Mouse (Mus musculus) heart, adult 9 months (tissue): ENCODE data around the gene Zzef1.
"Not testable (repeated sequence)": the region's sequence is repeated elsewhere in the genome, so short reads cannot be mapped to it uniquely, and the experiment has no call there.

Experiments
- DNase-seq, 2 experiments: peaks; one replicate each; pipeline ENCODE4 v3.0.0; 2022; ENCODE audit warnings: low spot score in 2 of 2

Zzef1 gene

DNA sequence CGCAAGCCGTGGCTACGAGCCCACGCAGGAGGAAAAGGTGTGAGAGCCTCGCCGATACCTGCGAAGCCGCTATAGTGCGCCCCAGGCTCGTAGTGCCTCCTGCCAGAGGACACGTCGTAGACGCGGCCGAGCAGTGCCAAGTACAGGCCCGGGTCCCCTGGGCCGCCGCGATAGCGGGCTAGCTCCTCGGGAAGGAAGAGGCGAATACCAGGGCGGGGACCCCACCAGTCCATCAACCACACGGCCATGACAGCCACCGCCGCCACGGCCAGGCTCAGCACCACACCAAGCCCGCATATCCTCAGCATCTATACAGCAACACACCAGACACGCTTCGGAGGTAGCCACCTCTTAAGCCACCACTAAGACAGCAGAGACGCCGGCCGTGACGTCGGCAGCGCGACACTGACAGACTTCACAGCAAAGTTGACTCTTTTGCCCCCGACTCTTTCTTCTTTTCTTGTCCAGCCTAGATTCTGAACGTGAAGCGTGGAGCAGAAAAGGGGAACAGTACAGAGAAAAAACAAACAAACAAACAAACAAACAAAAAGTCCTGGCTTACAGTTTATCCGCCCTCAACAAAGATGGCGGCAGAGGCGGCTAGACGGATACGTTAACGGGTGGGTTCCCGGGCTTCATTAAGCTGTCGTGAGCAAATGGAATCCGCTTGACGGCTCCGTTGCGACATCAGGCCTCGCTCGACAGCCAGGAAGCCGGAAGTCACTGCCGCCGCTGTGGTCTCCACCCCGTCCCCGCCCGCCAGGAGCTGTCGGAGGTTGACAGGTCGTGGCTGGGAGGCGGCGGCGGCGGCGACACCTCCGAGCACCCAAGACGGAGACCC lies at the start of gene Zzef1, which contains the start of gene Cyb5d2:
Gene Zzef1, plus strand, starts transcription at position 772 of the 841 bp plus-strand sequence.
Gene Cyb5d2, minus strand, starts transcription at position 688 of the 841 bp plus-strand sequence.
- peak; percentile 97 to 98 for DNase-seq

DNA sequence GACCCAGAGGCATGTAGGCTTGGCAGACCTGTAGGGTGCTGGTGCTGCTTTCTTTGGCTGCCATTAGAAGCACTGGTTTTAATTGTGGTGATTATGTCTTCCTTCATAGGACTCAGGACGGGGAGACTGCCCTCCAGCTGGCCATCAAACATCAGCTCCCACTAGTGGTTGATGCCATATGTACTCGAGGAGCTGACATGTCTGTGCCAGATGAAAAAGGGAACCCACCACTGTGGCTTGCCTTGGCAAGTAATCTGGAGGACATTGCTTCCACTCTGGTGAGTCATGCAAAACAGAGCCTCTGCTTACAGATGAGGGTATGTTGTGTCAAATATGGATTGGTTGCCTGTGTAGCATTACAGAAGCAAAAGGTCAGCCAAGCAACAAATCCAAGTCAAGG lies 44.1 kb upstream of the Zzef1 start:
- DNase-seq: no peak

DNA sequence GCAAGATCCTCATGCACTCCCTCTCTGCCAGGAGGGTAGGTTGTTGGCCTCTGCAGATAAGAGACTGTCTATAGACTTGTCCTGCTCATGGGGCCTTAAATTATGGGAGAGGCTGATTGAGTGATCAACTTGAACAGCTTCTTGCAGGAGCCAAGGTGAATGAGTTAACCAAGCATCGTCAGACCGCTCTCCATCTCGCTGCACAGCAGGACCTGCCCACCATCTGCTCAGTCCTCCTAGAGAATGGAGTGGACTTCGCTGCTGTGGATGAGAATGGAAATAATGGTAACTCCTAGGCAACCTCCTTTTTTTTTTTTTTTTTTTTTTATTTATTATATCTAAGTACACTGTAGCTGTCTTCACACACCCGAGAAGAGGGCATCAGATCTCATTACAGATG lies 37.7 kb upstream of the Zzef1 start:
- no peak for DNase-seq

DNA sequence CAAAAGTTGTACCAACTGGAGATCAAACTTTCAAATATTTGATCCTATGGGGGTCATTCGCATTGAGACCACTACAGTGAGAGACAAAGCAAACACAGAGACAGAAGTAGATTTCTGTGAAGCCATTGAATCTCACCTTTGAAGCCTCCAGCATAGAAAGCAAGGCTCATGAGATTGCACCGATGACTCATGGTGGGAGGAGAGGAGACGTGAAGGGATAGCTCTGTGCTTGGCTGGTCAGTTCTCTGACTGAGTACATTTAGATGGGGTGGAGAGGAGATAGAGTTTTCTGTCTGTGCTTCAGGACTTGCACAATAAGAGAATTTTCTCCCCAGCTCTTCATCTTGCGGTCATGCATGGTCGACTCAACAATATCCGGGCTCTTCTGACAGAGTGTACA lies 36.4 kb upstream of the Zzef1 start:
- DNase-seq: no peak

DNA sequence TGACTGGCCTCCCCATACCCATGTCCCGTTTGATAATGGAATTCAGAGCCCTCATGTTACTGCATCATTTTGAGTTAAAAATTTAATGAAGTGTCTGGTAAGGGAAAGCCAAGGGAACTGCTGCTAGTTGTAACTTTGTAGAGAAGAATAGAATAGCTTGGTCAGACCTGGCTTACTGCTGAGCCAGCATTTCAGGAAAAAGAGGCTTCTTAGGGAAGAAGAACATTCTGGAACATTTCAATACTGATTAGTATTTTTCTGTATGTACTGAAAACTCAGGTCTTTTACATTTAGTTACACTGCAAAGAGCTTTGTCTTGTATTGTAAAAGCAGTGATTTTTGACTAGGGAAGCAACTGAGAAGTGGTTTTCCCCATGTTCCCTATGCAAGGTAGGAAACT lies 35.2 kb upstream of the Zzef1 start:
- DNase-seq: no peak

DNA sequence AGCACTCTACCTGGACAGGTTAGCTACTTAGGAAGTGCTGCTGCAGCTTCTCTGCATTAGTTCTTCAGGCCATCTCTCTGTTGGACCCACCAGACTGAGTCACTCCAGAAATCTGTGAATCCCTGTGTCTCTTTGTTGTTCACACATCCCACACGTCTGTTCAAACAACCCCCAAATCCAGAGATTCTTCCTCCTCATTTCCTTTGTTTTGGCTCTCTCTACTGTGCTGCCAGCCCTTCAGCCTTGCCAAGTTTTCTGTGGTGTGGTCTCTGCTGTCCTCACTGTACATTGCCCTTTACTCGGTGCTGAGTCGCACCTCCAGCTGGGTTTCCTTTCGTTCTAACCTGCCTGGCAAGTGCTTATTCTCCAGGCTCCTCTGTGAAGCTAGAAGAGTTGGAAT lies 31.8 kb upstream of the Zzef1 start:
- no peak for DNase-seq

DNA sequence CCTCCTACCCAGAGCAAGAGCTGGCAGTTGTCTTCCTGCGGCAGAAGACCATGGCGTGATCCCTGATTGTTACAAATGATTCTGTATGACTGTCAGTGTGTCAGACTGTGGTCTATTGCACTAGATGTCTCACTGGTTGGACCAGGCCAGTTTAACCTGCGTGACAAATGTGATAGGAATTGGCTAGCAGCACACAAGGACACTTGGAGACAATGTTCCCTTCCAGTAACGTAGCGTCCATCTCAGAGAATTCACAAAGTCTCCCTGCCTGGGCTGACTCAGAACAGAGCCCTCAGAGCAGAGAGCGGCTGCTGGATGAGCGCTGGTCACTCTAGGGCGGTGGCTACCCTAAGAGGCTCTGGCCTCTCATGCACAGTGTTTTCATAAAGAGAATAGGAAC lies 28.3 kb upstream of the Zzef1 start:
- no peak for DNase-seq

DNA sequence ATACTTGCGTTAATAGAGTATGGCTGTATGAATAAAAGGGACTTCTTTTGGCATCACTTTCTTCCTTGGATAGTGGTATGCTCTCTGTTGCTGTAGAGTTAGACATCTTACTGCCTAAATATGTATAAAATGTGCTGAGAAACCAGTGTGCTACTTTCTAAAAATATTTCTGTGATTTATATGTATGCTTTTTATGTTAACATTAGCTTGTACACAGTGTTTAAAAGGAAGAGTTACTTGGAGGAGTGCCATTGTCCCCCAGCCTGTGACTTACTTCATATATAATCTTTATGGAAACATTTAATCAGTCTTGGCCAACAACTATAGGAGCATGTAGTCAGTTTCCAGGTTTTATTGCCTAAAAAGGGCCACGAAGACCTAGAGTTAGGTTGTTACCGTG lies 27.0 kb upstream of the Zzef1 start:
- no peak for DNase-seq

DNA sequence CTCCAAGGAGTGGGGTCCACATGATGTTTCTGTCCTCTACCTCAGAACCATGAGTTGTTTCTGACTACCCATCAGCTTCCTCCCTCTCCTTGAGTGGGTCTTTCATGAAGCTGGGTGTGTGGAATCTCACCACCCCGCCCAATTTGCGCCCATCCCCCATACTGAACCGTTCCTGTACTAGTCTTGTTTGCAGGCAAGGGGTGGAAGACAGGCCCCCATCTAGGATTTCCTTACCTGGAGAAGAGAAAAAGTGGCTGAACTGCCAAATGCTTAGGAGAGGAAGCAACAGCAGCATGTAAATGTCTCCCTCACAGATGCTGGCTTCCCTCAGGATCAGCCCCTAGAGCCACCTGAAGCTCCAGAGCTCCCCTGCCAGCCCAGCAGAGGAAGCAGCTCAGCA lies 25.7 kb upstream of the Zzef1 start:
- DNase-seq: no peak

DNA sequence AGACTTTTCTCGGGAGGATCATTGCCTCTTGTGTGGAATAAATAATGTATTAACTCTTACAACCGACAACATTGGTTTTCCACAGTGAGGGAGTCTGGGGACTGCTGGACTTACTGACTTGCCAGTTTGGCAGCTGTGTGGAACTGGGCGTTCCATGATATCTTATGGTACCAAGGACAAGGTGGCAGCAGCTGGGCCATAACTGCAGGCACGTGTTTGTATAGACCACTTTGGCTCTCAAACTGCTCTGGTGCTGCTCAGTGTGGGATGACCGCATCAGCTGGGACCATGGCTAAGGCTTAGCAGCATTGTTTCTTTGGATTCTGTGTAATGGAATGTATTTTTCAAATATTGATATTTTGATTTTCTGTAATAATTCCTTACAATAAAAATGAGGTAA lies 25.2 kb upstream of the Zzef1 start:
- DNase-seq: no peak

DNA sequence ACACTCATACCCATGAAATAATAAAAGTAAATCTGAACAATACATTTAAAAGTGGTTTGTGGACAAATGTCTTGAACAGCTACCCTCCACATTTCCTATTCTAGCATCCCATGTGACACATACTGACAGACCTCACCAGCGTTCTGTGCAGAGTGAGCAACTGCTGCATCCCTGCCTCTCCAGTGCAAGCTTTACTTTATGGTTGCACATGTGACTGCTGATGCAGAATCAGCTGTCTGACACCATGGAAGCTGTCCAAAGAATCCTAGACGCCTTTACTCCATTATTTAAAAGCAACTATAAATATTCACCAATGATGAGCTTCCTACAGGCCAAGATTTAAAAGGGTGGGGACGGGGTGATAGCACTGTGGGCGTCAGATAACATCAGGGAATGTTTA lies 24.6 kb upstream of the Zzef1 start:
- DNase-seq: no peak

DNA sequence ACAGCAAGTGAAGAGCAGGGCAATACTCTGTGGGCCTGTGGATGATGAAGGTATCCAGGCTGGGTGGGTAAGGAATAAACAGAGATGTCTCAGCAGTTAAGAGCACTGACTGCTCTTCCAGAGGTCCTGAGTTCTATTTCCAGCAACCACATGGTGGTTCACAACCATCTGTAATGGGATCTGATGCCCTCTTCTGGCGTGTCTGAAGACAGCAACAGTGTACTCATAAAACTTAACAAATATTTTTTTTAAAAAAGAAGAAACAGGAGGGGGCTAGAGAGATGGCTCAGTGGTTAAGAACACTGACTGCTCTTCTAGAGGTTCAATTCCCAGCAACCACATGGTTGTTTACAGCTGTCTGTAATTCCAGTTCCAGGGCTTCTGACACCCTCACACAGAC lies 23.4 kb upstream of the Zzef1 start:
- not testable (repeated sequence) for DNase-seq

DNA sequence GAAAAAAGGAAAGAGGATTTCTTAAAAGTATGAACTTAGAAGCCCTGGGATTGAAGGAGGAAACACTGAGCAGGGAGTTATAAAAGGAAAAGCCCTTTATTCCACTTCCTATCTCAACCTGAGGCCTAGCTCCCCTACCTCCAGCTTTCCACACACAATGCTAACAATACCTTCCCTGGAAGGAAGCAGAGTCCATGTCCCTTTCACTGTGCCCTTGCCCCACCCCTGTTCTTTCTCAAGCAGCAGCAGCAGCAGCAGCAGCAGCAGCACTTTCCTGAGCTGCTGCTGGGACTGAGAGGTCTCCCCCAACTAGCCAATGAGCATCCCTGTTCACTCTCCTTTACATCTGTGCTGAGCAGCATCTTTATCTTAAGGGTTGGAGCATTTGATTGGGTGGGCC lies 17.1 kb upstream of the Zzef1 start:
- no peak for DNase-seq

DNA sequence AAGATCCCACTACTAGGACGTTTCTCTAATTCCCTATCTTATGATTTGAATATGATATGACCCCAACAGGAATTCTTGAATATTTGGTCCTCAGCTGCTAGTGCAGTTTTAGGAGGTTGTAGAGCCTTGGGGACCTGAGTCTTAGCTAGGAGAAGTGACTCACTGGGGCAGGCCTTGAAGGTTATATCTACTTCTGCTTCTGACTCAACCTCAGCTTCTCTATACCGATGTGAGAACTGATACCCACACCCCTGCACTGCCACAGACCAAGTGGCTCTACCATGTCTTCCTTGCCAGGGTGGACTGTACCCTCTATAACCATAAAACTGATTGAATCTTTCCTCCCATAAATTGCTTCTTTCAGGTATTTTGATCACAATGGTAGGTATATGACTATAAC lies 13.9 kb upstream of the Zzef1 start:
- DNase-seq: no peak

DNA sequence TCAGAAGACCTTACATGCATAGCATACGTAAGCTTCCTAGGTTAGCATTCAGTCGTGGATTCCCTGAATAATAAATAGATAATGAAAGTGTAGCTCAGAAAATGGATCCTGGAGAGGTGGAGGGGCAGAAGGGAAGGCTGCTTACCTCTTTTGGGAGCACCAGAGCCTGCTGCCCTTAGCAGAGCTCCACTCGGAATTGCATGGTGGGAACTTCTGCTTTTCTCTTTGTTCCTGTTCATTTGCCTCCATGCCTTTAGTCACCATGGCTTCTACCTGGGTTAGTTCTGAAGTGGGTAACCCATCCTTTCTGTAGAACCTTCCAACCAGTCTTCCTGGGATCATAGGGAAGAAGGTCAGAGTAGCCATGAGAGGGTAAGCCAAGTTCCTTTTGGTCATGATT lies 13.5 kb upstream of the Zzef1 start:
- no peak for DNase-seq

DNA sequence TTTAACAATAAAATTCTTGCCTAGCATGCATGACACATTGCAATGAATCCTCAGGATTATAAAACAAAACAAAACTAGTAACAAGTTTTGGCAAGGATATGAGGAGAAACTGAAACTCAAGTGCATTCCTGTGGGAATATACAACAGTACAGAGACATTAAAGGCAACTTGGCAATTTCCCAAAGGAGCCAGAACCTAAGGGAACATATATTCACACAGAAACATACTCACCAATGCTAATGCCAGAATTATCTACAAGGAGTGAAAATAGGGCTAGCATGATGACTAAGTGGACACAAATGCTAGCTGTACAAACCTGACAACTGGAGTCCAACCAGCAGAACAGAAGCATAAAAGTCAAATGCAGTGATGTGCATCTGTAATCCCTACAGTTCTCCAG lies 4.0 kb upstream of the Zzef1 start:
- no peak for DNase-seq

DNA sequence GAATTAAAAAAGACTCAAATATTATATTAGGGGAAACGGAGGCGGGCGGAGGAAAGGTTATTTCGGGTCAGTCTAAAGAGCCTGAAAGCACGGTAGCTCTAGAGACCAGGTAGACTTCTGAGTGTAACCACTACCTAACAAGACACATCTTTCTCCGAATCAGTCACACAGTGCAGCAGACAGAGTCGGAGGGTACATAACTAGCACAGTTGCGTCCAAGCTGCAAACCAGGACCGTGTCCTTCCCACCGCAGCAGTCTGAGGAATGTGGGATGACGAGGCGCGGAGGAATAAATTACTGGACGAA lies 924 bp upstream of the Zzef1 start:
- DNase-seq: no peak

DNA sequence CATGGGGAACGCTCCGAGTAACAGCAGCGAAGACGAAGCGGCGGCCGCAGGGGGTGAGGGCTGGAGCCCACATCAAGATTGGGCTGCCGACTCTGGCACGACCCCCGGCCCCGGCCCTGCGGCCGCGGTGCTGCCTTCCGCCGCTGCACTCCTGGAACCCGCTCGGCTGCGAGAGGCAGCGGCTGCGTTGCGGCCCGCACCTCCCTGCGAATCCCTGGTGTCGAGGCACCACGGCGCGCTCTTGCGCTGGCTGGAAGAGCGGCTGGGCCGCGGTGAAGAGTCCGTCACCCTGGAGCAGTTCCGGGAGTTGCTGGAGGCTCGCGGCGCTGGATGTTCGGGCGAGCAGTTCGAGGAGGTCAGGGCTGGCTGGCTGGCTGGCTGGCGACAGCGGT lies 266 bp downstream of the Zzef1 start:
- no peak for DNase-seq

DNA sequence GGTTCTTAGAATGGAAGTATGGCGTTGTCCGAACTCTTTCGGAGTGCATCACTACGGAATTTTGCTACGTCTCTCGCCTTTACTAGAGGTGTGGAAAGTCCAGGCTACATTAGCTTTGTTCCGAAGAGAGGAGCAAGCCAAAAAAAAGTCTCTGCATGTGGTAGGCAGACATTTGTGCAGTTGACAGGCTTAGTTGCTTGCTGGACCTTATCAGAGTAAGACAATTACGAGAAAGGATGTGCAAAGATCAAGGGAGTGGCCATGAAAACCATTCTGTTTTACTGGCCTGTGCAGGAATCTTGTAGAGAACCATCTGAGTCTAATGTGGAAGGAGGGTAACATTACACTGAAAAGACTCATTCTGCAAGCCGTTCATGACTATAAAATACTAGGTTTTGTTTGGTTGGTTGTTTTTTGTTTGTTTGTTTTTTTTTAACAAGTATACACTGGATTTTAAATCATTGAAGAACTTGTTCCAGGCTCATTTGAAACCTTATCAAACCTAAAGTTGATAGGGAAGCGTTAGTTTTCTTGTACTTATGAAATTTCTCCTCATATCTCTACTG lies 830 bp downstream of the Zzef1 start:
- DNase-seq: no peak

DNA sequence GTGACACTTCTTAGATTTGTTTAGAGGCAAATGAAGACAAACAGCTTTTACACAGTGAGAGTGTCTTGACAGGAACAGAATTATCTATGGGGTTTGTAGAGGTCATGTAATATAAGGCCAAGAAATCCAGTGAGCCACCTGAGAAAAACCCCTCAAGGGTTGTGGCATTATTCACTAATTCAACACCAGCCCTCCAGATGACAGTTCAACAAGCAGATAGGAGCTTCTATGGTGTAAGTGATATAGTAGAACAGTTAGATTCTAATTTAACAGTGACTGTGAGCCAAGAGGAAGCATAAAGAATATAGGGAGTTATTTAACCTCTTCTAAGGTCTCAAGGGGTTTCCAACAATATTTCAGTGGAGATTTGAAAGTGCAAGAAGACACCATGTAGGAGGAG lies 2.1 kb downstream of the Zzef1 start:
- DNase-seq: no peak

DNA sequence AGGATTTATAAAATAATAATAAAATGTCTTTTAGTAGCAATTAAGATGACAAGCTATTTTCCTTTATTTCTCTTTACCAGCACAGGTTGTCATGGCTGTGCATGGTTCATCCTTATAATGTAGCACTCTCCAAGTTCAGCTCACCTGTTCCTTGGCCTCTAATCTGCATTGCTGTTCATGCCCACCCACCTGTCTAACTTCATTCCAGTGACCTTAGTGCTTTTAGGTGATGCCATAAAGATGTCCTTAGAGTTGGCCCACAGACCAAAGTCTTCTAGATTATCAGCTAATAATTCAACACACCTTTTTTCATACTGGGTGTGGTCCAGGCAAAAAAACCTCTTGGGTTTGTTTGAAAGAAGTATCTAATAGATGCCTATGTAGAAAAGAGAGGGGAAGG lies 5.2 kb downstream of the Zzef1 start:
- no peak for DNase-seq

DNA sequence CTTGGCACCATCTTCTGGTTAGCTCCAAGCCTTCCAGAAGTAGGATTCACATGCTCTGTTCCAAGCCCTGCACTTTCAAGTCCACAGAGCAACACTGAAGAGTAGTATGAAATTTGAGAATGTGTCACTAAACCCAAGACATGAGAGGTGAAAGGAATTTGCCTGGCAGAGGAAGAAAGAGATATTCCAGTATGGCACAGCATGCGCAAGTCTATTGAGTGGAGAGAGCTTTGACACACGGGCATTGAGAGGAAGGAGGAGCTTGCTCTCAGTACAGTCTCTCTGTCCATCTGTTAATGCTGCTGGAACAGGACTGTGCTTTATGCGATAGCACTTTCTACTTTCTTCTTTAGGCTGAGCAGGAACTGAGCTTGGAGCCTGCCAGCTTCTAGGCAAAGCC lies 7.0 kb downstream of the Zzef1 start:
- DNase-seq: peak; percentile 39 to 42

DNA sequence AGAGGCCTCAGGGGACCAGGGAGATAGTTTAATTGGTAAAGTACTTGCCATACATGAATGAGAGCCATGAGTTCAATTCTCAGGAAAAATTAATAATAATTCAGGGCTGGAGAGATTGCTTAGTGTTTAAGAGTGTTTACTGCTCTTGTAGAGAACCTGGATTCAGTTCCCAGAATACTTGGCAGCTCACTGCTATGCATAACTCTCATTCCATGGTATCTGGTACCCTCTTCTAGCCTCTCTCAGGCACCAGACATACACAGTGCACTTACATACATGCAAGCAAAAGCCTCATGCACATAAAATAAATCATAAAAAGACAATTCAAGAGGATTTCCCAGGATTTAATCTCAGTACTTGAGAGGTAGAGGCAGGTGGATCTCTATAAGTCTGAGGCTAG lies 8.6 kb downstream of the Zzef1 start:
- DNase-seq: peak in 1 of 2 experiments; percentile 15

DNA sequence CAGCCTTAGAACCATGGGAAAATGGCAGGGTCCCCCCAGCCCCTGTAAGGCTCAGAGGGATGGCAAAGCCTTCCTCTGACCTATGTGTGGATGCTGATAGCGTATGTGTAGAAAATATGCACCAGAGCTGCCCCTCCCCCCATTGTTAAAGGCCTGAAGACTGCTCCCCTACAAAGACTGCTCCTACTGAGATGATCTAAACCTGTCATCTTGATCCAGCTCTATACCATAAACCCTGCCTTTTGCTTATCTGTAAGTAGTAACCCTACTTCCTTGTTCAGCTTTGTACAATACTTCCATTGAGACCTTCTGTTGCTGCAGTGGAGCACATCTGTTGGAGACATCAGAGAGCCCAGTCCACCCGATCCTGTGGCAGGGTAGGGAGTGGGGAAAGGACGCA lies 9.2 kb downstream of the Zzef1 start:
- no peak for DNase-seq
